8 mouse cellular contexts compared by ENCODE assay signal in the genomic region with DNA sequence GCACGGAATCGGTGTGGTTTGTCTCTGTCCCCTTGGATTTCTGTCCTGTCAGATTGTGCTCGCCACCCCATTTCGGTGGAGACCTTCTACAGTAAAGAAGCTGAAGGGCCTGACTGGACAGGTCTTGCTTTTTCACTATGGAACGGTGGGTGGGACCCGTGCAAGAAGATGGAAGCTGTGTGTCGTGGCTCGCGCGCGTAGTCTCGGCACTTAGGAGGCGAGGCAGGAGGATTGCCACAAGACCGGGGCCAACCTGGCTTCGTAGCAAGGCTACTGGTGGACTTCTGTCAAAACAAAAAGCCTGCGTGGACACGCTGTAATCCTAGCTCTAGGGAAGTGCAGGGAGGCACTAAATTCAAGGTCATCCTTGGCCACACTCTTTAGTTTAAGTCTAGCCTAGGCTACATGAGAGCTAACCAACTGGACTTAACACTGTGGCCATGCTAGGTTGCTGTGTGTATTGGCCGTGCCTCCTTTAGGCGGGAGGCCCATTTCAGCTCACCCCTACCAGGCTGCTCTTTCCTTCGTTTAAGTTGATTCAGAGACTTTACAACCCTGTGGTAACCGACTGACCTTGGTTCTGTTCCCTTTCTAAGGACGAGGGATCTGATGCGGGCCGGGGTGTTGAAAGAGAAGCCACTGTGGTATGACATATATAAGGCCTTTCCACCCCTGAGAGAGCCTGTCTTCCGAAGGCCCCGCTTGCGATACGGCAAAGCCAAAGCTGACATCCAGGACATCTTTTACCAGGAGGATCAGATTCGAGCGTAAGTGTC. TPM values are rescaled to one million over a fixed set of nuclear protein-coding genes. Genes with fewer than 3 reads are reported as not detected.
DNase-seq lines count a peak whose midpoint lies in the region; ATAC-seq and TF ChIP-seq lines count a peak whose summit lies in the region.

No protein-coding gene starts in this region.

- H3K9ac ChIP-seq in hindbrain, embryonic 14.5 days, result peak overlapping the region; percentile 93
- peak overlapping the region; percentile 86 for H3K9ac ChIP-seq in midbrain, embryonic 12.5 days (replicated peaks)

- peak overlapping the region; percentile 86 for H3K4me3 ChIP-seq in layer of hippocampus, adult 2 months
- peak overlapping the region; percentile 70 for H3K4me3 ChIP-seq in cortical plate, adult 2 months (ENCODE audit: insufficient read depth, low read length)
- peak overlapping the region; percentile 78 for H3K4me3 ChIP-seq in hindbrain, embryonic 14.5 days (replicated peaks; ENCODE audit: low read length)
- H3K4me3 ChIP-seq in midbrain, embryonic 12.5 days, result peak overlapping the region; percentile 87

- H3K27ac ChIP-seq in layer of hippocampus, adult 2 months, result peak overlapping the region; percentile 91
- no peak overlapping the region; the same call in 1 of the 2 replicates for H3K27ac ChIP-seq in cortical plate, adult 2 months (ENCODE audit: insufficient read depth, low read length)
- H3K27ac ChIP-seq in hindbrain, embryonic 14.5 days, result peak overlapping the region; percentile 71
- peak overlapping the region; percentile 65; the same call in 1 of the 2 replicates for H3K27ac ChIP-seq in midbrain, embryonic 12.5 days (replicated peaks)

- DNase-seq in layer of hippocampus, adult 2 months (ENCODE audit: low spot score in 2 of 2), result no peak
- DNase-seq in layer of hippocampus, postnatal 14 days (ENCODE audit: low spot score in 2 of 2), result no peak
- no peak for DNase-seq in hindbrain, embryonic 14.5 days (ENCODE audit: low spot score)
- no peak for DNase-seq in urinary bladder, postnatal 10 days (ENCODE audit: low spot score)
- no peak for DNase-seq in cerebellum, postnatal 36 days
- DNase-seq in testis, postnatal 14 days (ENCODE audit: low spot score), result no peak

- no peaks in the 10 kb centered on the region for H3K27me3 ChIP-seq in hindbrain, embryonic 14.5 days (ENCODE audit: control insufficient read depth, insufficient read depth, low read length)
- peaks cover 9% of the 10 kb centered on the region; the same call in 1 of the 2 replicates for H3K27me3 ChIP-seq in midbrain, embryonic 12.5 days

- peaks cover 4% of the 10 kb centered on the region for H3K4me1 ChIP-seq in cortical plate, adult 2 months (ENCODE audit: control insufficient read depth, insufficient read depth, low read length)
- H3K4me1 ChIP-seq in hindbrain, embryonic 14.5 days (replicated peaks; ENCODE audit: control insufficient read depth, insufficient read depth, low read length), result peaks cover 18% of the 10 kb centered on the region
- peaks cover 25% of the 10 kb centered on the region for H3K4me1 ChIP-seq in midbrain, embryonic 12.5 days

- peaks cover 27% of the 10 kb centered on the region for H3K36me3 ChIP-seq in hindbrain, embryonic 14.5 days (replicated peaks; ENCODE audit: control insufficient read depth, insufficient read depth)
- peaks cover 18% of the 10 kb centered on the region for H3K36me3 ChIP-seq in midbrain, embryonic 12.5 days

- peak; percentile 12; the same call in 1 of the 2 replicates for ATAC-seq in hindbrain, embryonic 14.5 days (ENCODE audit: low FRiP score)
- ATAC-seq in midbrain, embryonic 12.5 days (ENCODE audit: low FRiP score, low read depth), result no peak; the same call in 1 of the 2 replicates

- no peak for TF ChIP-seq POLR2A in cortical plate, adult 2 months (IDR thresholded peaks at IDR 0.05; ENCODE audit: extremely low read depth, insufficient read depth, low read length)

- H3K4me2 ChIP-seq in hindbrain, embryonic 14.5 days (replicated peaks), result peak overlapping the region; percentile 91
- H3K4me2 ChIP-seq in midbrain, embryonic 12.5 days (replicated peaks), result peak overlapping the region; percentile 83

- no peaks in the 10 kb centered on the region for H3K9me3 ChIP-seq in hindbrain, embryonic 14.5 days (ENCODE audit: control insufficient read depth, low read length)
- no peaks in the 10 kb centered on the region for H3K9me3 ChIP-seq in midbrain, embryonic 12.5 days

- no peak for TF ChIP-seq CTCF in layer of hippocampus, adult 2 months (conservative IDR thresholded peaks at IDR 0.05)
- TF ChIP-seq CTCF in cortical plate, adult 2 months (IDR thresholded peaks at IDR 0.05; ENCODE audit: extremely low read depth, insufficient read depth, low read length), result no peak

- 33% methylated on average over 30 of the region's 30 CpGs for WGBS in hindbrain, embryonic 14.5 days
- 34% methylated on average over 30 of the region's 30 CpGs for WGBS in midbrain, embryonic 12.5 days

RNA-seq across cellular contexts. Expression of a gene that starts 0.6 kb away (rescaled TPM):
- total RNA-seq in layer of hippocampus, adult 2 months (2021), result 10 to 100 TPM; 64.9 to 65.6 TPM
- 10 to 100 TPM; 58.2 to 61.3 TPM for total RNA-seq in layer of hippocampus, postnatal 14 days (2021)
- polyA plus RNA-seq in cortical plate, adult 2 months (2012; rRNA removed), result 68.8 and 69.7 TPM in 2 replicates
- 67.8 and 68.7 TPM in 2 replicates for polyA plus RNA-seq in hindbrain, embryonic 14.5 days (2014; fragmentation: Nextera tagmentation; extraction: Ambion mirVana)
- polyA plus RNA-seq in midbrain, embryonic 12.5 days (2016; fragmentation: Nextera tagmentation; extraction: Ambion mirVana), result 69.5 and 71.1 TPM in 2 replicates
